Mouse (Mus musculus) cerebellum, adult 2 months (tissue): Measurements from ENCODE around the gene Cfl1.

Experiments
- CTCF ChIP-seq: fragments of 200-500 bp; IDR thresholded peaks from 2 replicates; pipeline ENCODE4 v1.5.1; 2011; ENCODE audit warnings: low read depth, mild to moderate bottlenecking, control low read depth, low read length, moderate library complexity, borderline replicate concordance; ENCODE audit not compliant: insufficient read depth
- POLR2A ChIP-seq: fragments of 200-500 bp; IDR thresholded peaks from 2 replicates; pipeline ENCODE4 v1.6.1; 2011; ENCODE audit warnings: low read length, control low read depth, borderline replicate concordance; ENCODE audit not compliant: insufficient read depth

DNA sequence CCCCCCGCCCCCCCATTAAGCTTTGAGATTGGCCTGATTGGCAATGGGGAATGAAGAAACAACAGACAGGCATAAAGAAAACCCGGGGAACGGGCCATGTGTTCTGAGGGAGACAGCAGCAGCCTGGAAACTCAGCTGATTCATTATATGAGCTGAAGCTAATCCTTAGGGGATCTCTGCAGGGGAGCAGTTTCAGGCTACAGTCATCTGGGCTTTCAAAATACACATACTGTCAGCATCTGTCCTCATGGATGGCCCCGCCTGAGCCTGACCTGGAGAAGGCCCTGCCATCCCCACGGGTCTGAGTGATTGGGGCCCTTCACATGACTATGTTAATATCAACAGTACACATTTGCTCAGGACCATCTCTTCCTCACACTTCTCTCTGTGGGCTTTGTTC lies 18.4 kb upstream of the Cfl1 start:
- TF ChIP-seq CTCF (no peak), POLR2A (no peak)
